Mouse (Mus musculus): ENCODE measurements at regions not wholly inside any gene's neighbourhood (a gene's known extent, or its start where the extent isn't known, plus 50 kb on each side); places are given as distances from the start of the nearest gene placed in this dataset.

GRCm38 (mm10) chr8:113066170-113066708 lies 496.4 kb downstream of the Cntnap4 start:
- Histone ChIP-seq H3K9ac (no peak overlapping the region), H3K9me3 (no peaks in the 10 kb centered on the region), H3K4me3 (no peak overlapping the region), H3K4me2 (replicated peaks) (no peak overlapping the region), H3K36me3 (no peaks in the 10 kb centered on the region), H3K27ac (no peak overlapping the region), H3K4me1 (0 out of 2 replicates have a peak, but pooled peaks cover 4% of the 10 kb centered on the region), H3K27me3 (no peaks in the 10 kb centered on the region)
- ATAC-seq (ENCODE audit: low FRiP score, low read depth): no peak
- 85% methylated on average over 6 of the region's 6 CpGs for WGBS

- no peaks in the 10 kb centered on the region for H3K36me3 ChIP-seq
- no peak overlapping the region for H3K9ac ChIP-seq
- no peaks in the 10 kb centered on the region for H3K4me1 ChIP-seq
- no peak overlapping the region for H3K27ac ChIP-seq
- no peak for ATAC-seq (ENCODE audit: low FRiP score, low read depth)
- 91% methylated on average over 2 of the region's 2 CpGs for WGBS
- no peaks in the 10 kb centered on the region for H3K9me3 ChIP-seq
- no peaks in the 10 kb centered on the region for H3K27me3 ChIP-seq
- H3K4me2 ChIP-seq (replicated peaks): no peak overlapping the region
- H3K4me3 ChIP-seq: no peak overlapping the region
Measured at GRCm38 (mm10) chr8:113083976-113084375, 514.1 kb downstream of the Cntnap4 start.

GRCm38 (mm10) chr8:113087586-113087985 lies 517.7 kb downstream of the Cntnap4 start:
- no peak overlapping the region for H3K4me3 ChIP-seq
- no peaks in the 10 kb centered on the region for H3K36me3 ChIP-seq
- no peak overlapping the region for H3K9ac ChIP-seq
- no peak overlapping the region for H3K27ac ChIP-seq
- H3K4me1 ChIP-seq: no peaks in the 10 kb centered on the region
- no peaks in the 10 kb centered on the region for H3K27me3 ChIP-seq
- 79% methylated on average over 1 of the region's 1 CpGs for WGBS
- no peaks in the 10 kb centered on the region for H3K9me3 ChIP-seq
- H3K4me2 ChIP-seq (replicated peaks): no peak overlapping the region
- ATAC-seq (ENCODE audit: low FRiP score, low read depth): no peak

GRCm38 (mm10) chr8:113111665-113112064 lies 523.7 kb upstream of the Mon1b start:
- no peaks in the 10 kb centered on the region for H3K4me1 ChIP-seq
- no peak overlapping the region for H3K4me2 ChIP-seq (replicated peaks)
- H3K27me3 ChIP-seq: no peaks in the 10 kb centered on the region
- H3K9ac ChIP-seq: no peak overlapping the region
- H3K4me3 ChIP-seq: no peak overlapping the region
- WGBS: 61% methylated on average over 6 of the region's 6 CpGs
- no peak overlapping the region for H3K27ac ChIP-seq
- no peak for ATAC-seq (ENCODE audit: low FRiP score, low read depth)
- no peaks in the 10 kb centered on the region for H3K36me3 ChIP-seq
- H3K9me3 ChIP-seq: no peaks in the 10 kb centered on the region

- H3K27me3 ChIP-seq: no peaks in the 10 kb centered on the region
- no peak overlapping the region for H3K27ac ChIP-seq
- no peaks in the 10 kb centered on the region for H3K4me1 ChIP-seq
- H3K9ac ChIP-seq: no peak overlapping the region
- H3K4me2 ChIP-seq (replicated peaks): no peak overlapping the region
- no peaks in the 10 kb centered on the region for H3K9me3 ChIP-seq
- 47% methylated on average over 3 of the region's 3 CpGs for WGBS
- H3K36me3 ChIP-seq: no peaks in the 10 kb centered on the region
- no peak overlapping the region for H3K4me3 ChIP-seq
- ATAC-seq (ENCODE audit: low FRiP score, low read depth): no peak
Measured at GRCm38 (mm10) chr8:113114165-113114700, 521.2 kb upstream of the Mon1b start.

- H3K4me3 ChIP-seq: no peak overlapping the region
- H3K36me3 ChIP-seq: no peaks in the 10 kb centered on the region
- H3K9me3 ChIP-seq: no peaks in the 10 kb centered on the region
- H3K27ac ChIP-seq: no peak overlapping the region
- ATAC-seq (ENCODE audit: low FRiP score, low read depth): no peak
- no peaks in the 10 kb centered on the region for H3K27me3 ChIP-seq
- WGBS: 81% methylated on average over 9 of the region's 9 CpGs
- no peak overlapping the region for H3K4me2 ChIP-seq (replicated peaks)
- no peaks in the 10 kb centered on the region for H3K4me1 ChIP-seq
- no peak overlapping the region for H3K9ac ChIP-seq
Measured at GRCm38 (mm10) chr8:113117241-113117640, 518.1 kb upstream of the Mon1b start.

- Histone ChIP-seq H3K9ac (no peak overlapping the region), H3K9me3 (no peaks in the 10 kb centered on the region), H3K4me3 (no peak overlapping the region), H3K4me1 (no peaks in the 10 kb centered on the region), H3K27me3 (no peaks in the 10 kb centered on the region), H3K27ac (no peak overlapping the region), H3K4me2 (replicated peaks) (no peak overlapping the region), H3K36me3 (no peaks in the 10 kb centered on the region)
- no peak for ATAC-seq (ENCODE audit: low FRiP score, low read depth)
- 73% methylated on average over 6 of the region's 6 CpGs for WGBS
Measured at GRCm38 (mm10) chr8:113125586-113125985, 509.8 kb upstream of the Mon1b start.

- no peak overlapping the region for H3K4me2 ChIP-seq (replicated peaks)
- no peaks in the 10 kb centered on the region for H3K4me1 ChIP-seq
- H3K27ac ChIP-seq: no peak overlapping the region
- H3K9me3 ChIP-seq: no peaks in the 10 kb centered on the region
- no peaks in the 10 kb centered on the region for H3K36me3 ChIP-seq
- no peaks in the 10 kb centered on the region for H3K27me3 ChIP-seq
- ATAC-seq (ENCODE audit: low FRiP score, low read depth): no peak
- no peak overlapping the region for H3K4me3 ChIP-seq
- H3K9ac ChIP-seq: no peak overlapping the region
Measured at GRCm38 (mm10) chr8:113137361-113137760, 498.0 kb upstream of the Mon1b start.

- Histone ChIP-seq H3K4me3 (no peak overlapping the region), H3K27me3 (no peaks in the 10 kb centered on the region), H3K4me1 (no peaks in the 10 kb centered on the region), H3K9ac (no peak overlapping the region), H3K36me3 (no peaks in the 10 kb centered on the region), H3K9me3 (no peaks in the 10 kb centered on the region), H3K4me2 (replicated peaks) (no peak overlapping the region), H3K27ac (no peak overlapping the region)
- no peak for ATAC-seq (ENCODE audit: low FRiP score, low read depth)
- WGBS: 75% methylated on average over 1 of the region's 1 CpGs
Measured at GRCm38 (mm10) chr8:113140021-113140420, 495.4 kb upstream of the Mon1b start.

GRCm38 (mm10) chr8:113141131-113141530 lies 494.3 kb upstream of the Mon1b start:
- H3K27me3 ChIP-seq: no peaks in the 10 kb centered on the region

GRCm38 (mm10) chr8:113176591-113176990 lies 458.8 kb upstream of the Mon1b start:
- Histone ChIP-seq H3K4me2 (replicated peaks) (no peak overlapping the region), H3K4me1 (no peaks in the 10 kb centered on the region), H3K27me3 (no peaks in the 10 kb centered on the region), H3K27ac (no peak overlapping the region), H3K9me3 (no peaks in the 10 kb centered on the region), H3K36me3 (no peaks in the 10 kb centered on the region), H3K4me3 (no peak overlapping the region), H3K9ac (no peak overlapping the region)
- ATAC-seq (ENCODE audit: low FRiP score, low read depth): no peak
- WGBS: 80% methylated on average over 1 of the region's 1 CpGs

More at GRCm38 (mm10) chr8:113141131-113141530, 494.3 kb upstream of the Mon1b start:
- Histone ChIP-seq H3K4me3 (no peak overlapping the region), H3K36me3 (no peaks in the 10 kb centered on the region), H3K9me3 (0 out of 2 replicates have a peak, but pooled peaks cover 2% of the 10 kb centered on the region), H3K4me1 (no peaks in the 10 kb centered on the region), H3K4me2 (replicated peaks) (no peak overlapping the region), H3K27ac (no peak overlapping the region), H3K9ac (no peak overlapping the region)
- ATAC-seq (ENCODE audit: low FRiP score, low read depth): no peak
- WGBS: 92% methylated on average over 1 of the region's 1 CpGs

GRCm38 (mm10) chr8:113183186-113183585 lies 452.2 kb upstream of the Mon1b start:
- H3K4me3 ChIP-seq: no peak overlapping the region
- H3K27ac ChIP-seq: no peak overlapping the region
- H3K9ac ChIP-seq: no peak overlapping the region
- no peaks in the 10 kb centered on the region for H3K9me3 ChIP-seq
- H3K36me3 ChIP-seq: no peaks in the 10 kb centered on the region
- H3K4me2 ChIP-seq (replicated peaks): no peak overlapping the region
- no peaks in the 10 kb centered on the region for H3K27me3 ChIP-seq
- no peak for ATAC-seq (ENCODE audit: low FRiP score, low read depth)
- H3K4me1 ChIP-seq: no peaks in the 10 kb centered on the region
- WGBS: 35% methylated on average over 2 of the region's 2 CpGs

- no peak for ATAC-seq (ENCODE audit: low FRiP score, low read depth)
- Histone ChIP-seq H3K9ac (no peak overlapping the region), H3K4me1 (no peaks in the 10 kb centered on the region), H3K27me3 (no peaks in the 10 kb centered on the region), H3K27ac (no peak overlapping the region), H3K9me3 (no peaks in the 10 kb centered on the region), H3K4me3 (no peak overlapping the region), H3K4me2 (replicated peaks) (no peak overlapping the region), H3K36me3 (no peaks in the 10 kb centered on the region)
- 86% methylated on average over 1 of the region's 1 CpGs for WGBS
Measured at GRCm38 (mm10) chr8:113190537-113190936, 444.9 kb upstream of the Mon1b start.

Measured in limb, embryonic 13.5 days (tissue).